Mouse (Mus musculus) spleen, adult 2 months (tissue): ENCODE measurements around the gene Mta1.

Experiments
- CTCF ChIP-seq: fragments of 200-500 bp; IDR thresholded peaks from 2 replicates; pipeline ENCODE4 v1.5.1; 2011; ENCODE audit warnings: mild to moderate bottlenecking, inconsistent platforms; ENCODE audit not compliant: insufficient read depth, insufficient read length, insufficient replicate concordance; ENCODE audit errors: extremely low read depth
- POLR2A ChIP-seq: fragments of 200-500 bp; IDR thresholded peaks from 2 replicates; pipeline ENCODE4 v1.6.1; 2011; ENCODE audit warnings: low read depth, low read length, inconsistent platforms

DNA sequence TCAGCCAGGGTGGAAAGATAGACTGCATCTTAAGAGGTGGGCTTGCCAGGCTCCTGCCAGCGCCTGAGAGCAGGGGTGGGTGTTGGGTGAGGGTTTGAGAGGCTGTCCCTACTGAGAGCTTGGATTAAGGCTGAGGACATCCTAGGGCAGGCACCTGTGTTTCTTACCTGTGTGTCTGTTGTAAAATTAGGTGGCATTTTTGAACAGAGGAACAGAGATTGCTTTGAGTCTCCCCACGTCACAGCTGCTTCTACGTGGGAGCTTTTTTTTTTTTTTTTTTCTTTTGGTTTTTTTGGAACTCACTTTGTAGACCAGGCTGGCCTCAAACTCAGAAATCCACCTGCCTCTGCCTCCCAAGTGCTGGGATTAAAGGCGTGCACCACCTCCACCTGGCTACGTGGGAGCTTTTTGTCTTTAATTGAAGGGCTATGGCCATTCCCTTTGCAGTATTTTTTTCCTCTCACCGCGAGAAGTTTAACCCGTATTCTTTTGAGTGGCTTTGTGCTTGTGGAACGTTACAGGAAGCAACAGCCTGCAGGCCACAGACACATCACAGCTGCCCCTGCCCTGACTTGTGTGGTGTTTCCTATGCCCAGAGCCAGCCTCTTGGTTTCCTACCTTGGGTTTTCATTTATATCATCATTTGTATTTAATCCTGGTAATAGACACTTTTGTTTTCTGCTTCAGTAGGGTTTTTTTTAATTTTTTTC, 3.3 kb downstream of the Mta1 start:
- no peak for TF ChIP-seq POLR2A
- TF ChIP-seq CTCF, result no peak
